Mouse (Mus musculus): Measurements from ENCODE around the gene Gpm6a. TPM values are rescaled to one million over a fixed set of nuclear protein-coding genes. Genes with fewer than 3 reads are reported as not detected.

Gpm6a gene
- 0.23 and 0.25 TPM in 2 replicates for total RNA-seq (2017)

GRCm38 (mm10) chr8:54954741-54955455, at the start of gene Gpm6a:
Gene Gpm6a, plus strand, starts transcription at chr8:54954843.
- ATAC-seq (ENCODE audit: extremely low read depth, insufficient number of reproducible peaks, low FRiP score, poor library complexity, severe bottlenecking) = no peak

DNA sequence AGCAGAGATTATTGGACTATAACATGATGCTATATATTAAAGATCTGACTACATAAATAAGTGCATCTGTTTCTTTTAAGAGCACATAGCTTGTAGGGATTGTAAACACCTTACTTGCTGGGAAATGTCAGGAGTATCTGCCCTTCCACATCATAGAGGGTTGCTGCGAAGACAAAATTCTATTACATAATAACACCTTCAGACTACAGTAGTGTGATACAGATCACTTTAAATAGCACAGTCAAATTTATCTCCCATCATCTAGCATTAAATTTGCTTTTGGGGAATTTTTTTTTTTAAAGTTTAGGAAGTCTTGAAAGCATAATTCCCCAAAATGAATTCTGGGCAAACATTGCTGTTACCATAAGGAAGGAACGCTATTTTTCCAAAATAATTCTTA, 41.8 kb upstream of the Gpm6a start:
- no peak for ATAC-seq (ENCODE audit: extremely low read depth, insufficient number of reproducible peaks, low FRiP score, poor library complexity, severe bottlenecking)

- no peak for ATAC-seq (ENCODE audit: extremely low read depth, insufficient number of reproducible peaks, low FRiP score, poor library complexity, severe bottlenecking)
Measured at GRCm38 (mm10) chr8:54917710-54918109, 36.9 kb upstream of the Gpm6a start.

DNA sequence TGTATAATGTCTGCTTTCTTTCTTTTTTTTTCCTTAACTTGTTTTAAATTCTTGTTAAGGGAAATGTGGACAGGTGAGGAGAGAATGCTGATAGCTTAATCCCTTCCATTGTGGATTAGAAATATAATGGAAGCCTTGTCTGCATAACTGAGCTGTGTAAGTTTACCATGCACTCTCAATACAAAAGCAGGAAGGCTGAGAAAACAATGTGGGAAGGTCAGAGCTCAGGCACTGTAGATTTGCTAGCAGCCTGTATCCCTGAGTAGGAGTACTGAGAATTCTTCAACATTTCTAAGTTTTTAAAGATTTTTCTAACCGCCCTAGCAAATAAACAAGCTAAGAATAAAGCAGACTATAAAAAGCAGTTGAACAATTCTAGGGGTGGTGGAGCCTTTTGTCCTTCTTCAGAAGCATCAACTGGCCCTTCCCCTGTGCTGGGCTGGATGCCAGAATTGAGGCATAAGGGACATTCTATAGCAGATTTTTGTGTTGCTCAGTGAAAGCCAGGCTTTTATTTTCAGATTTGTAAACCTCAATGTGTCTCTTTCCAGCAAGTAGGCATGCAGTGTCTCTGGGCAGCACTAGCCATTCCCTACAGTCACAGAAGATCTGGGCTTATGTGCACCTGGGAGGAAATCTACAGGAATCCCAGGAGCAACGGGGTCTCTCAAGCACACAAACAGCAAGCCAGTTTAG, 32.3 kb upstream of the Gpm6a start:
- no peak for ATAC-seq (ENCODE audit: extremely low read depth, insufficient number of reproducible peaks, low FRiP score, poor library complexity, severe bottlenecking)

DNA sequence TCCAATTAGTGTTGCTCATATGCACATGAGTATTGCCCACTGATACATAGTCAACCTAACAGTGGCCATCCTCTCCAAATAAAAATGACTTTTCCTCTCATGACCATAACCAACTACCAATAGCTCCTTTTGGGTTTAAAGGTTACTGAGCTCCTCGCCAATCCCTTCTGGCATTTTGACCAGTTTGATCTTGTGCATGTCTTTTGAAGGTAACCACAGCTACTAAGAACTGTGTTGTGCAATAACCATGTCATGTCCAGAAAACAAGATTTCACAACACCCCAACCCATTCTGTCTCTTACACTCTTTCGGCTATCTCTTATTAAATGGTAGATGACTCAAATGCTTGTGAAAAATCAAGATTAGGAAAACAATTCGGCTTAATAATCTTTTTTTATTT, 29.7 kb upstream of the Gpm6a start:
- ATAC-seq (ENCODE audit: extremely low read depth, insufficient number of reproducible peaks, low FRiP score, poor library complexity, severe bottlenecking) = no peak

- ATAC-seq (ENCODE audit: extremely low read depth, insufficient number of reproducible peaks, low FRiP score, poor library complexity, severe bottlenecking) = no peak
Measured at GRCm38 (mm10) chr8:54932306-54932705, 22.3 kb upstream of the Gpm6a start.

GRCm38 (mm10) chr8:54953351-54953750, 1.3 kb upstream of the Gpm6a start:
- no peak for ATAC-seq (ENCODE audit: extremely low read depth, insufficient number of reproducible peaks, low FRiP score, poor library complexity, severe bottlenecking)

DNA sequence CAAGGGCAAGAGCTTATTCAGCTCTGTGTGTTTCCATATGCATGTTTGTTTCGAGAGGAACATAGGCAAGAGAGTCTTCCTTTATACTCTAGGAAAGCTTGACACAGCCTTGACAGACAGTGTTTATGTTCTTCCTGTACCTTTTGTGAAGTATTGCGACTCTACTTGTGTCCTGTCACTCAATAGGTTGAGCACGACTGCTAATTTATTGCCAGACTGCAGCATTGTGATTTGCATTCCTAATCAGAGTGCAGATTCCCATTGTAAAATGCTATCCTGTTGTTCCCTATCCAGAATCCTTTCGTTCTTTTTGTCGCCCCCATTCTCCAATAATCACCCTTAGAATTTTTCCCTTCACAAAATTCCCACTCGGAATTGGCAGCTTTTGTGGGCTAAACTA, 613 bp upstream of the Gpm6a start:
- no peak for ATAC-seq (ENCODE audit: extremely low read depth, insufficient number of reproducible peaks, low FRiP score, poor library complexity, severe bottlenecking)

DNA sequence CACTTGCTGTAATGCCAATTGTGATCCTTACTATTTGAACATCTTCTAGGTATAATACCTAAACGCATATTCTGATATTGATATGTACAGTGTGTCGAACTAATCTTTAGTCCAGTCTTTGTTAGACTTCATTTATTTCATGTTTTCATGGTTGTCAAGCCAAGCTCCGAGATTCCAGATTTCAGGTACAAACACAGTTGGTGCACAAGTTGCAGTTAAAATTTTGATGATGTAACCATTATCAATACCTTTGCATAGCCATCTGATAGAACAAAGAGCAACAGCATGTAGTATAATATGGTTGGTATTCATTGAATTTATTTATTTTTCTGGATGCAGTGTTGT, 785 bp downstream of the Gpm6a start:
- no peak for ATAC-seq (ENCODE audit: extremely low read depth, insufficient number of reproducible peaks, low FRiP score, poor library complexity, severe bottlenecking)

DNA sequence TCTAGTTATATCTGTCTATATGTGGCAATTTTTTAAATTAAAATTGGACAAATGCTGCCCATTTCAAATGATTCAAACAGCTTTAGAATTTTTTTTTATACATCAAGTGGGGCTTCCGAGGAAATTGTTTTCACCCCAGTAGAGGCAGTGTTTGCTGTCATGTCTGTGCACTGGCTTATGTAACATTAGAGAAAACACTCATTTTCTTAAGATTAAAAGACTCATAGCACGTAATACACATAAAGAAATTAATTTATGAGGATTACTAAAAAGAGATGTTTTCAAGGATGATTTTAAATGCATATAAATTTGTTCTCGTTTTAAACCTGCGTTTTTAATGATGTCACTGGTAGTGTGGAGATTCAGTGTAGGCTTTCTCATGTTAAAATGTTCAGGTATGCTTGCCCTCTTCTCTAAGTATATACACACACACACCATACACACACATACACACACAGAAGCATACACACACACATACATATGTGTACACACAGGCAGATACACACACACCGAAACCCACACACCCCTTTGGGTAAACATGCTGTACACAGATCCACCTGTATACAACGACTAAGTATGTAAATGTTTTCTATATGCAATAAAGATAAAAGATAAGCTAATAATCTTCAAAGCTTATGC, 1.4 kb downstream of the Gpm6a start:
- ATAC-seq (ENCODE audit: extremely low read depth, insufficient number of reproducible peaks, low FRiP score, poor library complexity, severe bottlenecking) = no peak

- no peak for ATAC-seq (ENCODE audit: extremely low read depth, insufficient number of reproducible peaks, low FRiP score, poor library complexity, severe bottlenecking)
Measured at GRCm38 (mm10) chr8:54956787-54957186, 2.1 kb downstream of the Gpm6a start.

DNA sequence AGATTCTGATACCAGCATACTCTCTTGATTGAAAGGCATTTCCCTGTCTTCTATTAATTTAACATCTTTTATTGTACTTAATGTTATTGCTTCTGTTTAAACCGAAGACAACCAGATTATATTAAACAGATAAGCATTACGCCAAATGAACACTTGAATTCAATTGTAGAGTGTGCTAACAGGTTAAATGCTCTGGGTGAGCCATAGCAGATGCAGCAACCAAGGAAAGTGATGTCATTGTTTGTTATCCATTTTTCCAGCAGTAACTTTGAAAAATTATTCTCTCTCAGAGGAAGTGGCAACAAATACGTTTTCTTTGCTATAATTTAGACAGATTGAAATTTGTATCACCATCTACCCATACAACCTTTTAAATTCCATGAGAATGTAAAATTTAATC, 2.9 kb downstream of the Gpm6a start:
- ATAC-seq (ENCODE audit: extremely low read depth, insufficient number of reproducible peaks, low FRiP score, poor library complexity, severe bottlenecking) = no peak

DNA sequence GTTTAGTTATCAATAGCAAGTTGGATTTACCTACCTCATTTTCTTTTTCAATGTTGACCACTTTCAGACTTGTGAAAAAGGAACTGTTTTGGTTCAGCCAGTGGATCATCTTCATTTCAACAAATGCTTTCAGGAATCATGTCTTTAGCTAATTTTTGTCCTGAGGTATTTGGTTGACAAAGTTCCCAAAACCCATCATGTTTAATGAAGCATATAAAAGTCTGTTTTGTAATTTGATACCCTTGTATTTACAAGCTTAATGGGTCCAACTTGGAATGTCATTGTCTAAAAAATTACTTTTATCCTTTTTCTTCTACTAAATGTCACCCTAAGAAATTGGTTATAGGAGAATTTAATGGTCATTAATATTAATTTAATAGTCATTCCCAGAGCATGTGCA, 6.9 kb downstream of the Gpm6a start:
- no peak for ATAC-seq (ENCODE audit: extremely low read depth, insufficient number of reproducible peaks, low FRiP score, poor library complexity, severe bottlenecking)

- ATAC-seq (ENCODE audit: extremely low read depth, insufficient number of reproducible peaks, low FRiP score, poor library complexity, severe bottlenecking) = no peak
Measured at GRCm38 (mm10) chr8:54975020-54975419, 20.4 kb downstream of the Gpm6a start.

DNA sequence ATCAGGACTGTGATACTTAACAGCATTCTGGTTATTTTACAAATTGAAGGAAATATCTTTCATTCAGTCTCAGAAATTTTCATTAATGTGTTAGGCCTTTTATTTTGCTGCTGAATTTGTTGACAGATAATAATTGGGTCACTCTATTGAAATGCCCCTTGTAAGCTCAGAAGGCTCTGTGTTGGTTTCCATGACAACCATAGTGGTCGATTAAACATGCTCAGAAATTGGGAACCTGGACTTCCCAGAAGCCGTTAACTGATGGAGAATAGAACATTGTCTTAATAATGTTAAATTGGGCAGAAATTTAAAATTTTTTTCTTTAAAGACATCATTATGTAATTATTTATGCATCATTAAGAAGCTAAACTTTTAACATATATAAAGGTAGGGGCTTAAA, 20.9 kb downstream of the Gpm6a start:
- ATAC-seq (ENCODE audit: extremely low read depth, insufficient number of reproducible peaks, low FRiP score, poor library complexity, severe bottlenecking) = no peak

- no peak for ATAC-seq (ENCODE audit: extremely low read depth, insufficient number of reproducible peaks, low FRiP score, poor library complexity, severe bottlenecking)
Measured at GRCm38 (mm10) chr8:54975927-54976326, 21.3 kb downstream of the Gpm6a start.

DNA sequence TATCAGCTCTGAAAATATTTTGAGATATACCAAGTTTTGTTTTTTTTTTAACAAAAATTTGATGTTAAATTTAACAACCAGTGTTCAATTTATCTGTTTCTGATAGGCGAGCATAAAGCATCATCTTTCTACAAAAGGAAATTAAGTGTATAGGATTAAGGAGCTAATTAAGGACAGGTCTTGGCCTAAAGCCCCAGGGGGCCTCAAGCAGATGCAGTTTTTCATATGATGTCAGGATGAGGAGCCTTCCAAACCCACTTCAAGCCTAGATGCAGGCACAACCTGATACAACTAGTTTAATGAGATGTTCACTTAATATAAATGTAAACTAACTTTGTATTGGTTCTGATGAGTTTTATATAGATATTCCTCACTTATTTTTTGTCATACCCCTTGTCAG, 22.0 kb downstream of the Gpm6a start:
- ATAC-seq (ENCODE audit: extremely low read depth, insufficient number of reproducible peaks, low FRiP score, poor library complexity, severe bottlenecking) = no peak

DNA sequence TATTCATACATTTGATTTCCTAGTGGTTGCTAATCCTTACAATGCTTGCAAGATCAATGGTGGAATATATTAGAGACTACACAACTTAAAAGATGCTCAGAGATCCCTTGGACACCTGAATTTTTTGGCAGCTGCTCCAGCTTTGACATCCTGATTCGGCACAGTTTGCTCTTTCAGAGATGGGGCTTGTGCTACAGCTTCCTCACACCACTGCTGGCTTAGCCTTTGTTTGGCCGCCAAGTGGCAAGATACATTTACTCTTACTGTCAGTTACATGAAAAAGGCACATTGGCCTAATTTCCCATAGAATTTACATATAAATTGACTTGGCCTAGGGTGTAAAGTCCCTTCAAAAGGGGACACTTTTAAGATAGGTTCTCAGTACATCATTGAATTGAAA, 32.1 kb downstream of the Gpm6a start:
- ATAC-seq (ENCODE audit: extremely low read depth, insufficient number of reproducible peaks, low FRiP score, poor library complexity, severe bottlenecking) = no peak

GRCm38 (mm10) chr8:54989093-54989492, 34.5 kb downstream of the Gpm6a start:
- no peak for ATAC-seq (ENCODE audit: extremely low read depth, insufficient number of reproducible peaks, low FRiP score, poor library complexity, severe bottlenecking)

DNA sequence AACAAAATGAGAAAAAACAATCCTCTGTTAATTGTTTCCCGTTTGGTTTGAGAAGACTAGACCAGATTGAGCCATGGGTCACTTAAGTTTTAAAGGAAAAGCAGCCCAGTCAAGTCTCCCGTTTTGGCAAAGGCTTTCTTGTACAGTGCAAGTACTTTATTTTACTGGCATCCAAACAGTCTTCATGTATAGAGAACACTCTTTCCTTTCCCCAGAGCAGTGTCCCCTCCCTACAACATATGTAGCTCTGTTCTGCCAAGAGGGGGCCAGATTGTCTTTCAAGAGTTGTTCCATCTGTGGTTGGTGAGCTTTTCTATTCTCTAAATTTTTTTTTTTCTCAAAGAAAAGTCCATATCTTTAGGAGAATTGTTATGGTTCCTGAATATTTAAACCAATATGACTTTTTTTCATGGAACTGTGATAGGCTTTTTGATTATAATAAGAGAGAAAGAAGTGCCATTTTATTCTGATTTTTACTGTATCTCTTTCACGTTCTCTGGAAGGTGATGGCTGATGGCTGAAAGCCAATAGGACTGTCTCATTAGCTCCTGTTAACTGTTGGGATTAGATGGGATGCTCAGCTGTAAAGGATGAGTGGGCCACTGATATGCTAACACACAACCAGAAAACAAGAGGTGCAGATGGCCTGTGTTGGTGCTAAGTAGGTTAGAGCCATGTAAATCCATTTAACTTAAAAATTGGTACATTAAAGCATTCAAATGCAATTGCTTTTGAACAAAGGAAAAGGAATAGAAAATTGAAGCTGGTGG, 37.4 kb downstream of the Gpm6a start:
- no peak for ATAC-seq (ENCODE audit: extremely low read depth, insufficient number of reproducible peaks, low FRiP score, poor library complexity, severe bottlenecking)
